Mouse (Mus musculus) c-Kit-positive CD71-negative TER-119-negative erythroid progenitor cells, embryonic 14.5 days (primary cell): ENCODE measurements around the gene Nexn.

Source experiments
- DNase-seq: peaks from one replicate; pipeline ENCODE4 v3.0.0-alpha.2; 2013; ENCODE audit warnings: low read depth

Nexn gene

DNA sequence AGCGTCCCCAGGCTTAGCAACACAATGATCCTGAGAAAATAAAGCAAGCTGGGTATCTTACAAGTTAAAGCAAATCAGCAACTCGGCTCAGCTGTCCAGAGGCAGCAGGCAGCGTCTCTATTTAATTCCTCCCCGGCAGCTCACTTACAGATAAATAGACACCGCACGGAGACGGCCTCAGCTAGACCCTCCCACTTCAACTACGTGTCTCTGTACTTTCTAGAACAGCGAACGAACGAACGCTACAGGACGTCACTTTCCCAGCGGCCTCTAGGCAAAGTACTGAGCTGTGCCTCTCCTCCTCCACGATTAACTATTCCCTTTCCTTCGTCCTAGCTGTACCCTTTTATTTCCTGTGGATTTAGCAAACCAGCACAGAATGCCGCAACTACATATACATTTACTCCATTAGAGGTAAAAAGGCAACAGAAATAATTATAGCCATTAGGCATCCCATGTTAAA, 72.5 kb downstream of the Nexn start:
- peak; percentile 82 for DNase-seq

DNA sequence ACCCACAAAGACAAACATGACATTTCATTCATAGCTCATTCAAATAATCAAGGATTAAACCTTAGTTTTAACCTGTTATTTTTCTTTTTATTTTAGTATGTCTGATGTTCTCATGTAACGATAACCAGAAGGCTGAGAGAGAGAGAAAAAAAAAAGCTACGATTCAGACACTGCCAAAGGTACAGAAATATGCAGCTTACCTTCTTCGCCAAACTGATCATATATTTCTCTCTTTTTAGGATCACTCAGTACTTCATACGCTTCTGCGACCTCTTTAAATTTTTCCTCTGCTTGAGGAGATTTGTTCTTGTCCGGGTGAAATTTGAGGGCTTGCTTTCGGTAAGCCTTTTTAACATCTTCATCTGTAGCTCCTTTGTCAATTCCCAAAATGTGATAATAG, 73.0 kb downstream of the Nexn start:
- DNase-seq, result peak; percentile 25

- DNase-seq, result no peak
Measured at GRCm38 (mm10) chr3:152192238-152192931, 73.8 kb downstream of the Nexn start.

DNA sequence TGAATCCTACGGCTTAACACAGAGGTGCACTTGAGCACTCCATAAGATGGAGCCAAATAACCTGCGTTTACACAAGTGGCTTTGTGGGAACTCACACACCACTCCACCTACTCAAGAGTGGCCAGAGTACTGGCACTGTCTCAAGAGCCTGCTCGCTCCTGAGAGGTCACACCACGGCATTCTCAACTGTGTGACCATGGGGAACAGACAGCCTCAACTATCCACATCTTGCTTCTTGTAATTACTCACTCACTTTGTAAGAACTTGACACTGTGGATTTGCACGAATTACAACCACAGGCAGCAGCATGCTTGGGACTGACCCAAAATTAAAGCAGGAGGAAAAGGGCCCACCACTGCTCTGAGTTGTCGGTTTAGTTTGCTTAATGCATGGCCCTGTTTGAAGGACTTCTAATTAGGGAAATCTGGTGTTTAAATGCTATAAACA, 74.3 kb downstream of the Nexn start:
- peak; percentile 38 for DNase-seq

DNA sequence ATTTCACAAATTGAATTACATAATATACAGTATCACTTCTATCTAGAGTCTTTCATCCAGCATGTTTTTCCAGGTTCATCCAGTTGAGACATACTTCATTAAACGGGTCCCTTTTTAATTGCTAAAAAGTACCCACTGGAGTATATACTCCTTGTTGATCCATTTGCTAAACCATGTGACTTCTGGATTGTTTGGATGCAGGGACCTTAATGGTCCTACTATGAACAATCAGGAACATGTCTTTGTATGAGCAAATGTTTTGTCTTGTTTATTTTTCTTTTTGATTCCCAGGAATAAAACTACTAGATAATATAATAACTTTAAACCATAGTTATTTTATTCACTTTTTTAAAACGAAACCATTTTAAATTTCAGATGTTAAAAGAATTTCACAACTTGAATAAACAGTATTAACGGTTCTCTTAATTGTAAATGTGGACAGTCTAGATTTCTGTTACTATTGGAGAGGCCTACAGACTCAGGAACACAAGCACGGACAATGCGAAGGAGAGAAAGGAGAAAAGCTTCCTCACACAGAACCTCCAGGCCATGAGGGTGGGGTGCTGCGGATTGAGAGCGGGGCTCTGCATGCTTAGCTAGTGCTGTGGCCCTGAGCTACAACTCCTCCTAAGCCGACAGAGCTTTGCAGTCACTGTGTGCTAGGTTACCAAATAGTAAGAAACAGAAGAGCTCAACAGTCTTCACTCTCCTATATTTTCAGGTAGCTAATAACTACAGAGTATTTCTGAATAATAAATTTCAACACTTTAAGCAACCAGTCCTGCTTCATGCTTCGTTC, 75.3 kb downstream of the Nexn start:
- DNase-seq, result no peak

DNA sequence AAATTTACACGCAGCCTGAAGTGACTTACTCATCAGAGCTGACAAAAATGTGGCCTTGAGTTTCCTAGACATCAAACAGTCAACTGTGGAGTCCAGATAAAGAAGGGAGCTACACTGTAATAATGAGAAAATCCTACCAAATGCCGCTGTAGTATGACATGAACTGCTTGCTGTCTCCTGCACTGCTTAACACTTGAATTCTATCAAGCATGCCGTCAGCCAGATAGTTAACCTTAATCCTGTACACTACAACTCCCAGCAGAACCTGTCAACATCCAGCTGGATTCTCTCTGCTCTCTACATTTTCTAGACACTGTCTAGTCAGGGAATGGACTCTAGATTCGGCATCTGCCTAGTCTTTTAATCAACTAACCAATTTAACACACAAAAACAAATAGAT, 76.8 kb downstream of the Nexn start:
- no peak for DNase-seq
